ENCODE assay signal across 20 mouse cellular contexts in genomic region chr5:62653924-62654323, GRCm38 (mm10).
DNase-seq lines count a peak whose midpoint lies in the region; ATAC-seq lines count a peak whose summit lies in the region.
"Had no signal": no experiment of that assay in that cellular context is flagged by ENCODE, and none has a peak within 500 bp of the region (broad histone marks: within the 10 kb centered on the region; RNA-seq: fewer than 3 reads in every experiment).

No protein-coding gene starts in this region.

- H3K4me3 ChIP-seq in neural tube, embryonic 15.5 days (replicated peaks), result no peak overlapping the region
- H3K4me3 ChIP-seq: embryonic facial prominence, embryonic 15.5 days; erythroblast, embryonic 14.5 days; forebrain, embryonic 10.5 days; heart, adult 2 months; heart, embryonic 12.5 days; hindbrain, embryonic 15.5 days had no signal

- H3K27ac ChIP-seq in neural tube, embryonic 15.5 days (replicated peaks), result no peak overlapping the region
- H3K27ac ChIP-seq: embryonic facial prominence, embryonic 15.5 days; forebrain, embryonic 10.5 days; heart, adult 2 months; hindbrain, embryonic 15.5 days had no signal

- ATAC-seq in frontal cortex, adult (ENCODE audit: low TSS enrichment), result peak; percentile 28; the same call in 1 of the 2 replicates
- 0 out of 2 replicates have a peak, but pooled peaks have one; percentile 53 for ATAC-seq in neural tube, embryonic 15.5 days (ENCODE audit: low FRiP score)
- ATAC-seq: inflammation-experienced regulatory T-cells, adult 6 months; intestine, postnatal 0 days had no signal

- H3K4me1 ChIP-seq in neural tube, embryonic 15.5 days, result no peaks in the 10 kb centered on the region
- H3K4me1 ChIP-seq: embryonic facial prominence, embryonic 15.5 days; forebrain, embryonic 10.5 days; heart, embryonic 12.5 days; hindbrain, embryonic 15.5 days had no signal

- H3K9ac ChIP-seq in neural tube, embryonic 15.5 days (replicated peaks), result no peak overlapping the region
- H3K9ac ChIP-seq: embryonic facial prominence, embryonic 15.5 days; heart, embryonic 12.5 days; hindbrain, embryonic 15.5 days had no signal

- no peaks in the 10 kb centered on the region for H3K27me3 ChIP-seq in neural tube, embryonic 15.5 days (replicated peaks)
- H3K27me3 ChIP-seq: embryonic facial prominence, embryonic 15.5 days; heart, embryonic 12.5 days; hindbrain, embryonic 15.5 days had no signal

- no peak overlapping the region for H3K4me2 ChIP-seq in neural tube, embryonic 15.5 days
- H3K4me2 ChIP-seq: embryonic facial prominence, embryonic 15.5 days; heart, embryonic 12.5 days; hindbrain, embryonic 15.5 days had no signal

- no peaks in the 10 kb centered on the region for H3K36me3 ChIP-seq in neural tube, embryonic 15.5 days
- H3K36me3 ChIP-seq: embryonic facial prominence, embryonic 15.5 days; forebrain, embryonic 10.5 days; heart, embryonic 12.5 days; hindbrain, embryonic 15.5 days had no signal

- no peaks in the 10 kb centered on the region for H3K9me3 ChIP-seq in neural tube, embryonic 15.5 days (replicated peaks)
- H3K9me3 ChIP-seq: embryonic facial prominence, embryonic 15.5 days; forebrain, embryonic 10.5 days; heart, embryonic 12.5 days; hindbrain, embryonic 15.5 days had no signal

- peak; percentile 13 for DNase-seq in embryo, embryonic 10.5 days (ENCODE audit: low spot score)
- DNase-seq in embryo, embryonic 9.5 days (ENCODE audit: extremely low spot score), result no peak
- DNase-seq in frontal cortex, postnatal 36 days (ENCODE audit: low spot score in 2 of 2), result no peak
- no peak for DNase-seq in neural tube, embryonic 10.5 days (ENCODE audit: extremely low spot score, low spot score)
- no peak for DNase-seq in left cerebral cortex, adult 9 months (ENCODE audit: low spot score in 2 of 2)
- DNase-seq: adrenal gland, postnatal 10 days; cerebellum, adult 18-20 months; cerebellum, adult 9-11 months; cerebellum, postnatal 36 days; gastrocnemius, postnatal 14 days; heart, adult 2 months had no signal

- WGBS in neural tube, embryonic 15.5 days, result 73% methylated on average over 5 of the region's 5 CpGs
